Mouse (Mus musculus) Patski (cell line): ENCODE measurements around the gene Lpcat2b. TPM values are rescaled to one million over a fixed set of nuclear protein-coding genes. Genes with fewer than 3 reads are reported as not detected.

Experiments used
- ATAC-seq: fragments of 100-300 bp; one replicate; pipeline ENCODE4 v1.8.0; 2021
- CTCF ChIA-PET: fragments of 350-600 bp; sonication (Branson Sonifier 250); formaldehyde crosslinking; loops from one replicate; lab custom pipeline; 2022; ENCODE audit warnings: inconsistent platforms; lab: Charles Lee
- POLR2A ChIA-PET: fragments of 350-600 bp; sonication (Branson Sonifier 250); formaldehyde crosslinking; loops from one replicate; lab custom pipeline; 2022; ENCODE audit warnings: antibody characterized with exemption, inconsistent platforms; lab: Charles Lee
- DNase-seq: peaks from one replicate; pipeline ENCODE4 v3.0.0-alpha.2; 2011; ENCODE audit warnings: low read depth, low spot score
- H3K27me3 ChIP-seq: fragments of 371-371 bp; one replicate; pipeline ENCODE4 v1.5.1; 2021
- CTCF ChIP-seq: fragments of 100-300 bp; IDR thresholded peaks from one replicate; pipeline ENCODE4 v1.5.1; 2021
- in situ Hi-C: fragments of 300-500 bp; cut with MboI; formaldehyde crosslinking; loops from 3 replicates; pipeline ENCODE4 v1.11.1; 2018; ENCODE audit warnings: low pct_unique_long_range_greater_than_20kb, mixed read lengths
- polyA plus RNA-seq: library from polyadenylated mRNA; unstranded; gene quantifications from one replicate; pipeline ENCODE4 v1.2.3, GENCODE M21; 2021

The Lpcat2b gene
- polyA plus RNA-seq, 1 experiment from 2014 or later: not detected

DNA sequence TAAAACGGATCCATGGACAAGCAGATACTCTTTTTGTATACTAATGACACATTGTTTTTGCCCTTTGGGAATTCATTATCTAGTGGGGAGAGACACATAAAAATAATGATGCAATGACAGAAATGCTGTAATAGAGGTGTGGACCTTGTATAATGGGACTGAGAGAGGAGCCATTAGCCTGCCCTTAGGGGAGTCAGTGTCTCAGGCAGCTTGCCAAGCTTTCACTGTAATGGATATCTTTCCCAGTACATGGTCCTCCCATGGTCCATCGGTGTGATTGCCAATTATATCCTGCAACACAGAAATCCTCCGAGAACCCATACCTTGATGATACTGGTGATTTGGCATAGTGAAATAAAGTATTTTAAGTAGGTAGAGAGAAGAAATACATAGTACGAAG, 12.9 kb downstream of the Lpcat2b start:
- in situ Hi-C loops: no loop called here
- no peak for DNase-seq
- POLR2A ChIA-PET: no interaction called here
- H3K27me3 ChIP-seq: no peaks in the 10 kb centered on the region
- CTCF ChIA-PET: no interaction called here
- no peak for TF ChIP-seq CTCF
- ATAC-seq: no peak

DNA sequence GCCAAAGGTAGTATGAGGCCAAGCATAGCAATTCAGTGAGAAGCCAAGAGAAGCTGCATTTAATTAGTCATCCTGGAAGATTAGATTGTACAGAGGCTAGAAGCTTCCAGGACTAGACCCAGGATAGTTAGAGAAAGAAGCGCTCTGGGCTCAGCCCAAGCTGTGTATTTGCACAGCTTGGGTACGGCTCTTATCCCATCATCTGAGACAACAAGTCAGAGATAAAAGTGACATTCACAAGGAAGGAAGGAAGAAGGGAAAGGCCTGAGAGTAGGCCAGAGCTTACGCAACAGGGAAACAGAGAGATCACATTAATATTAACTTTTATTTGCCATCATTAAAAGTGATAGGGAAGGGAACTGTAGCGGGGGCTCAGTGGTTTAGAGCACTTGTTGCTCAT, 16.6 kb downstream of the Lpcat2b start:
- in situ Hi-C loops: no loop called here
- POLR2A ChIA-PET: no interaction called here
- DNase-seq: no peak
- no peak for ATAC-seq
- no peak for TF ChIP-seq CTCF
- CTCF ChIA-PET: interaction anchor here (1.9 to 4.0 kb wide), 2 partner anchors 8 to 22 kb away, joined by 7 to 11 read pairs; partner anchors contain the start of gene Btbd8
- H3K27me3 ChIP-seq: no peaks in the 10 kb centered on the region

DNA sequence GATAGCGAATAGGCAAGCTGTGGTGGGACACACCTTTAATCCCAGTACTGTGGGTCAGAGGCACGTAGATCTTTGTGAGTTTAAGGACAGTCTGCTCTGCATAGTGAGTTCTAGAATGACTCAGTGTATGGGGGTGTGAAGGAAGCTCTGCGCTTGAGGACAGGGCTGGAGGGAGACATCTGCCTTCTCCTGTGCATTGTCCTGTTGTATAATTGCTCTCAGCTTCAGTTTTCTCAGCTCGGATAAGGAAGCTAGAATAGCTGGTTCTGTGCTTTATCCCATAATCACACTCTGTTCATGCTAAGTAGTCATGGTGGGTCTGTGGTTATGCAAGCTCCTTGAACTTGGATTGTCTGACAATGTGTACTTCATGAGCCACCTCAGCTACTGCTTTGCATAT, 17.4 kb downstream of the Lpcat2b start:
- in situ Hi-C loops: no loop called here
- no peak for TF ChIP-seq CTCF
- CTCF ChIA-PET: interaction anchor here (2.1 to 4.0 kb wide), 2 partner anchors 9 to 10 kb away, joined by 7 to 11 read pairs; partner anchors contain the start of gene Btbd8
- POLR2A ChIA-PET: interaction anchor here (1.3 to 1.9 kb wide), 2 partner anchors 12 to 17 kb away, joined by 3 to 5 read pairs; no protein-coding TSS in a partner anchor
- DNase-seq (no peak), ATAC-seq (no peak)
- no peaks in the 10 kb centered on the region for H3K27me3 ChIP-seq

DNA sequence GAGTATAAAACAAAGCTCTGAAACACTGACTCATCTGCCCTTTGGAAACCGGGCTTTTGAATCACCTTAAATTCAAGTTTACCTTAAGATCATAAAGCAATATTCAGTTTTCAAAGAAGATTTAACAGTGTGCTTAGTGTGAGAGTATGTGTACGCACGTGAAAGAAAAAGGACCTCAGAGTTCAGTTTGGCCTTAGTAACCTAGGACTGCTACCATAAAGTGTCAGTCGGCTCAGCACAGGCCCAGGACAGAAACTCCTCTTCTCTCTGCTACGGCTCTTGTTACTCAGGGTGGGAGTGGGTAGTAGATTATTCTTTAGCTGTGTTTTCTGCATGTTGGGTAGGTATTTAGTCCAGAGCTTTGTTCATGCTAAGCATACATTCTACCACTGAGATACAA, 18.3 kb downstream of the Lpcat2b start:
- POLR2A ChIA-PET: interaction anchor here (0.6 to 1.9 kb wide), 4 partner anchors 11 to 828 kb away, joined by 3 to 5 read pairs (median 3); no protein-coding TSS in a partner anchor
- in situ Hi-C loops: no loop called here

DNA sequence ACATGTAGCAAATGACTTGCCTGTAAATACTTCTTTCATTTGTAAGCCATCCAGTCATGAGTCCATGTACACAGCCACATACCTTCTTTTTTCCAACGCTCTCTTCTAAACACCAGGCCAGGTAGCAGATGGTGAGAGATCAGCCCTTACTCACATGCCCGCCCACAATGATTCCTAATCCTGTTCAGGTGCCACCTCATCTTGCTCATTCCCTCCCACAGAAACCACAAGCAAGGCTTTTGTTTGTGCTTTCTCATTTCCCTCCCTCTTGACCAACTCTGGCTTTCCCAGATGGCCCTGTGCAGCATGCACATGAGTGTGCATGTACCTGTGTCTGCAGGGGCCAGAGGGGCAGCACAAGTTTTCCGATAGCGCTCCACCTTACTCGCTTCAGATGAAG, 18.9 kb downstream of the Lpcat2b start:
- DNase-seq: no peak
- TF ChIP-seq CTCF: no peak

More for the DNA sequence above, 18.3 kb downstream of the Lpcat2b start:
- CTCF ChIA-PET: interaction anchor here (1.1 to 4.0 kb wide), 4 partner anchors 9 to 20 kb away, joined by 3 to 11 read pairs (median 5); partner anchors contain the start of gene Btbd8
- no peaks in the 10 kb centered on the region for H3K27me3 ChIP-seq
- TF ChIP-seq CTCF: no peak
- DNase-seq (no peak), ATAC-seq (no peak)

GRCm38 (mm10) chr5:107462147-107463076, 31.1 kb downstream of the Lpcat2b start:
- CTCF ChIA-PET: interaction anchor here (1.2 kb wide), 1 partner anchor 30 kb away, joined by 3 read pairs; no protein-coding TSS in a partner anchor
- DNase-seq (no peak), ATAC-seq (no peak)
- H3K27me3 ChIP-seq: no peaks in the 10 kb centered on the region
- TF ChIP-seq CTCF: no peak
- in situ Hi-C loops: no loop called here
- POLR2A ChIA-PET: no interaction called here

More for the DNA sequence above, 18.9 kb downstream of the Lpcat2b start:
- no peaks in the 10 kb centered on the region for H3K27me3 ChIP-seq
- in situ Hi-C loops: no loop called here
- ChIA-PET CTCF (interaction anchor here (1.1 to 4.0 kb wide), 4 partner anchors 8 to 20 kb away, joined by 3 to 11 read pairs (median 5); partner anchors contain the start of gene Btbd8), POLR2A (interaction anchor here (1.0 to 1.9 kb wide), 2 partner anchors 12 to 16 kb away, joined by 3 to 5 read pairs; no protein-coding TSS in a partner anchor)
- ATAC-seq: no peak

DNA sequence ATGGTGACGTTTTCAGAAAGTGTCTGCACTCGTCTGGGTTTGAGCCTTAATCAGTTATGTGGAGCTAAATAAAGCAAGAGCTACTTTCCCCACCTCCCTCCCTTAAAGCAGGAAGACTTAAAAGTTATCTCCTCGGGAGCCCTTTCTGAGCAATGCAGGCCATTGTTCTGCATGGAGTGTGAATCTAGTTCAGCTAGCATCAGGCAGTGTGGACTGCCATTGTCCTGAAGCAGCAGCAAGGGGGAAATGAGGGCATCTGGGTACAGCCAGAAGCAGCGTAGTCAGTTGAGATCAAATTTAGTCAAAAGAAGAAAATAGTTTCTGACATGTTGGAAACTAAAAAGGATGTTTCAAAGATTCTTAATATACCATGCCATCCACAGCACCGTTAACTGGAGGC, 35.2 kb downstream of the Lpcat2b start:
- ATAC-seq (no peak), DNase-seq (no peak)
- in situ Hi-C loops: no loop called here
- ChIA-PET POLR2A (interaction anchor here (2.1 kb wide), 1 partner anchor 17 kb away, joined by 5 read pairs; no protein-coding TSS in a partner anchor), CTCF (interaction anchor here (0.8 to 1.4 kb wide), 2 partner anchors 8 to 26 kb away, joined by 3 to 4 read pairs; no protein-coding TSS in a partner anchor)
- no peaks in the 10 kb centered on the region for H3K27me3 ChIP-seq
- TF ChIP-seq CTCF: no peak

DNA sequence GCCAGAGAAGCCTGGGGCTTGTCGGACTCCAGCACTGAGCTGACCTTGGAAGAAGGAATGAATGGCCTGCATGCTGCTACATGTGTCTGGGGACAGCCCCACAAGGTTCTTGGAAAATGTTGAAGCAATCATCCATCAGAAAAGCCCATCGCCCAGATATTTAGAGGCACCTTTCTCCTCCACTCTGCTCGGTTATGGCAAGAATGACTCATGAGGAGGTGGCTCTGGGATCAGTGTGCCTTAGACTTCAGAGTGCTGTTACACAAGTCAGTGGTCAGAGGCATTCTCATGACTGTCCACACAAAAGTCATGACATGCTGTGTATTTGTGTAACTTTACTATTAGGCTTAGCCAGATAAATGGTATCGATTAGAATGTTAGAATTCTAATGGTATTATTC, 35.7 kb downstream of the Lpcat2b start:
- in situ Hi-C loops: no loop called here
- ChIA-PET CTCF (interaction anchor here (1.4 kb wide), 1 partner anchor 27 kb away, joined by 4 read pairs; no protein-coding TSS in a partner anchor), POLR2A (interaction anchor here (2.1 kb wide), 1 partner anchor 18 kb away, joined by 5 read pairs; no protein-coding TSS in a partner anchor)
- no peak for DNase-seq
- no peak for TF ChIP-seq CTCF
- peak; percentile 46 for ATAC-seq
- H3K27me3 ChIP-seq: no peaks in the 10 kb centered on the region

DNA sequence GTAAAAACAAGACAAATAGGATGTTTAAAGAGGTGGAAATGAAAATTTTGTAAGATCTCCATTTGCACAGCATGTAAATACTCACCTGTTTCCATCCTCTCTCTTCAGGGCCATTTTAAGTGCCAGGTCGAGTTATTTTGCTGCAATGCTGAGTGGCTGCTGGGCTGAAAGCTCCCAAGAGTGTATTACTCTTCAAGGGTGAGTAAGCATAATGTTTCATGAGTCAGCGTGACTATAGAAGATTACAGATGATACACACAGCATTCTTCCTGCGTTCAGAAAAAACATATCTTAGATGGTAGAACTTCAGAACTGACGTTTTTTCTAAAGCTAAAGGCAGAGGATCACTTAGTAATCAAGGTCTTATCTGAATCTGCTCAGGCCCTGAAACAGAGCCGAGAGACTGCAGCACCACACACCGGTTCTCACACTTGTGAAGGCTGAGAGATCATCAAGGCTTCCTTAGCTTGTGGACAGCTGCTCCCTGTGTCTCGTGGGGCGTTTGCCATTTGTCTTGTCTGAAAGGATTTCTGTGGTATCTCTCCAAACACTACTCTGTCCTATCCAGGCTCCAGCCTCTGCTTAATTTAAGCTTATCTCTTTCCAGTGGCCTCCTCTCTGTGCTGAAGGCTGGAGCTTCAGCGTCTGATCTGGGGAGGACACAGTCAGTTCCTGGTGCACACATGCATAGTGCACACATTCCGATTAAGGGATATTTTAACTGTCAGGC, 39.4 kb downstream of the Lpcat2b start:
- H3K27me3 ChIP-seq: no peaks in the 10 kb centered on the region
- ATAC-seq (peak; percentile 93), DNase-seq (peak; percentile 24)
- CTCF ChIA-PET: interaction anchor here (0.8 to 1.9 kb wide), 6 partner anchors 12 to 48 kb away, joined by 3 to 7 read pairs (median 3); no protein-coding TSS in a partner anchor
- in situ Hi-C loops: no loop called here
- no peak for TF ChIP-seq CTCF
- POLR2A ChIA-PET: no interaction called here

DNA sequence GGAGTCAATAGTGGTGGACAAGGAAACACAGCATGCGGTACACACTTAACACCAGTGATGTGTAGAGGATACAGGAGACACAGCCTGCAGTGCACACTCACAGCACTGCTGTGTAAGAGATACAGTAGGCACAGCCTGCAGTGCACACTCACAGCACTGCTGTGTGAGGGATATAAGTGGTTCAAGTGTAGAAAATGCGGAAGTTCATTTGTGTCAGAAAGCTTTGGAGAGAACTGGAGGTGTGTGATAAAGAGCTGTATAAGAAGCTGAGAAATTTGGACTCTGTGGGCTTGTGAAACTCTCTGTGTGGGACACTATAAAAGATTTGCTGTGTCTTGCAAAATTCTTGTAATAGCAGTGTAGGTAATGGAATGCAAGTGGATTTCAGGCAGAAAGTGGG, 48.8 kb downstream of the Lpcat2b start:
- in situ Hi-C loops: no loop called here
- TF ChIP-seq CTCF: no peak
- ATAC-seq (no peak), DNase-seq (no peak)
- ChIA-PET POLR2A (no interaction called here), CTCF (no interaction called here)
- no peaks in the 10 kb centered on the region for H3K27me3 ChIP-seq

Other genes starting within 250 kb of the Lpcat2b start
- gene Tgfbr3, start 141.9 kb upstream of the Lpcat2b start, polyA plus RNA-seq: 35.6 TPM
- 2.0 TPM for gene Brdt, start 100.4 kb upstream of the Lpcat2b start, polyA plus RNA-seq
- gene Ephx4, start 28.8 kb upstream of the Lpcat2b start, polyA plus RNA-seq: 0.06 TPM
- gene Btbd8, start 6.4 kb downstream of the Lpcat2b start, polyA plus RNA-seq: 7.7 TPM
- gene Gm42669, start 76.1 kb downstream of the Lpcat2b start, polyA plus RNA-seq: 0.32 TPM
- gene 1700028K03Rik, start 103.2 kb downstream of the Lpcat2b start, polyA plus RNA-seq: 0.04 TPM
- gene Rpap2, start 165.8 kb downstream of the Lpcat2b start, polyA plus RNA-seq: 28.5 TPM
- gene Glmn, start 166.3 kb downstream of the Lpcat2b start, polyA plus RNA-seq: 19.8 TPM